In genomic region chr12:73016171-73016570, GRCm38 (mm10) we compare ENCODE assay signal across 21 mouse cellular contexts. TPM values are rescaled to one million over a fixed set of nuclear protein-coding genes. Genes with fewer than 3 reads are reported as not detected.
"Had no signal": no experiment of that assay in that cellular context is flagged by ENCODE, and none has a peak within 500 bp of the region (broad histone marks: within the 10 kb centered on the region; RNA-seq: fewer than 3 reads in every experiment).

No protein-coding gene starts in this region.

- ATAC-seq: hindbrain, postnatal 0 days; intestine, embryonic 16.5 days; liver, embryonic 12.5 days had no signal

- DNase-seq: gastrocnemius, adult 2 months; gastrocnemius, postnatal 10 days; gastrocnemius, postnatal 25 days; heart, adult 18-20 months; heart, postnatal 10 days; heart, postnatal 36 days; kidney, adult 11 months; kidney, adult 2 months; kidney, adult 9 months; kidney, postnatal 14 days; kidney, postnatal 36 days; layer of hippocampus, adult 9-11 months; layer of hippocampus, postnatal 36 days; left cerebral cortex, postnatal 4 days had no signal

RNA-seq across cellular contexts. Expression of gene Six1, which starts 37.5 kb away (rescaled TPM):
- total RNA-seq: hematopoietic stem cell, adult 5-6 weeks had no signal
- polyA plus RNA-seq: intestine, embryonic 14.5 days; intestine, embryonic 16.5 days; large intestine, adult 2 months; liver, adult 2 months had no signal
